Mouse (Mus musculus) midbrain, embryonic 11.5 days (tissue): ENCODE measurements at regions not wholly inside any gene's neighbourhood (a gene's known extent, or its start where the extent isn't known, plus 50 kb on each side); places are given as distances from the start of the nearest gene placed in this dataset.

Source experiments
- ATAC-seq: fragments of 200-750 bp; cut with Nextera tagmentation; 2 replicates; pipeline ENCODE4 v1.8.0; 2017; ENCODE audit warnings: moderate TSS enrichment, moderate library complexity; ENCODE audit not compliant: low FRiP score
- DNase-seq: peaks from one replicate; pipeline ENCODE4 v3.0.0; 2015; ENCODE audit warnings: low spot score; ENCODE audit errors: missing footprints
- H3K27ac ChIP-seq: fragments of 300-500 bp; sonication (generic); 2 replicates; pipeline ENCODE4 v1.5.1; 2014; ENCODE audit warnings: low read depth, low read length
- H3K27me3 ChIP-seq: fragments of 300-500 bp; sonication (generic); 2 replicates; pipeline ENCODE4 v1.6.1; 2014; ENCODE audit warnings: mild to moderate bottlenecking, low read length, moderate library complexity, mixed read lengths; ENCODE audit not compliant: control insufficient read depth, insufficient read depth
- H3K36me3 ChIP-seq: fragments of 300-500 bp; sonication (generic); 2 replicates; pipeline ENCODE4 v1.6.1; 2014; ENCODE audit warnings: mild to moderate bottlenecking, low read length, moderate library complexity, mixed read lengths; ENCODE audit not compliant: control insufficient read depth, insufficient read depth
- H3K4me1 ChIP-seq: fragments of 300-500 bp; sonication (generic); 2 replicates; pipeline ENCODE4 v1.6.1; 2014; ENCODE audit warnings: low read length; ENCODE audit not compliant: control insufficient read depth, insufficient read depth
- H3K4me2 ChIP-seq: fragments of 300-500 bp; sonication (generic); 2 replicates; pipeline ENCODE4 v1.6.1; 2014; ENCODE audit warnings: mild to moderate bottlenecking, moderate library complexity
- H3K4me3 ChIP-seq: fragments of 300-500 bp; sonication (generic); 2 replicates; pipeline ENCODE4 v1.5.1; 2014; ENCODE audit warnings: low read depth, low read length
- H3K9ac ChIP-seq: fragments of 300-500 bp; sonication (generic); 2 replicates; pipeline ENCODE4 v1.6.1; 2014; ENCODE audit warnings: low read length
- H3K9me3 ChIP-seq: fragments of 300-500 bp; sonication (generic); 2 replicates; pipeline ENCODE4 v1.6.1; 2016; ENCODE audit warnings: low read length; ENCODE audit not compliant: control insufficient read depth
- WGBS: fragments of 180-500 bp; shearing (Covaris S2); extraction: QIAGEN DNeasy Blood & Tissue Kit; methylation state at CpG from one replicate; pipeline ENCODE4 v1.1.7; 2014; 5-methylcytosine and 5-hydroxymethylcytosine counted together

GRCm38 (mm10) chr17:88329715-88330114 is 110.8 kb upstream of the Foxn2 start:
- no peak for DNase-seq
- no peak overlapping the region for H3K27ac ChIP-seq
- 77% methylated on average over 9 of the region's 9 CpGs for WGBS

GRCm38 (mm10) chr17:88330129-88330528 is 110.4 kb upstream of the Foxn2 start:
- peaks cover 53% of the 10 kb centered on the region for H3K27me3 ChIP-seq
- ATAC-seq: no peak
- no peak overlapping the region for H3K9ac ChIP-seq
- no peak overlapping the region for H3K27ac ChIP-seq
- H3K4me3 ChIP-seq: no peak overlapping the region
- no peaks in the 10 kb centered on the region; the same call in 1 of the 2 replicates for H3K9me3 ChIP-seq
- no peaks in the 10 kb centered on the region; the same call in 1 of the 2 replicates for H3K36me3 ChIP-seq
- H3K4me2 ChIP-seq: no peak overlapping the region
- DNase-seq: no peak
- H3K4me1 ChIP-seq: peaks cover 22% of the 10 kb centered on the region; the same call in 1 of the 2 replicates
- 86% methylated on average over 2 of the region's 2 CpGs for WGBS

More at GRCm38 (mm10) chr17:88329715-88330114, 110.8 kb upstream of the Foxn2 start:
- Histone ChIP-seq H3K36me3 (no peaks in the 10 kb centered on the region; the same call in 1 of the 2 replicates), H3K9me3 (no peaks in the 10 kb centered on the region; the same call in 1 of the 2 replicates), H3K4me2 (no peak overlapping the region), H3K4me3 (no peak overlapping the region), H3K4me1 (peaks cover 25% of the 10 kb centered on the region; the same call in 1 of the 2 replicates), H3K9ac (no peak overlapping the region), H3K27me3 (peaks cover 57% of the 10 kb centered on the region)
- no peak for ATAC-seq

- ATAC-seq: no peak
- Histone ChIP-seq H3K9ac (no peak overlapping the region), H3K4me2 (no peak overlapping the region), H3K9me3 (no peaks in the 10 kb centered on the region; the same call in 1 of the 2 replicates), H3K36me3 (no peaks in the 10 kb centered on the region; the same call in 1 of the 2 replicates), H3K4me1 (peaks cover 2% of the 10 kb centered on the region; the same call in 1 of the 2 replicates), H3K27me3 (peaks cover 34% of the 10 kb centered on the region), H3K4me3 (no peak overlapping the region), H3K27ac (no peak overlapping the region)
- WGBS: 41% methylated on average over 4 of the region's 4 CpGs
- no peak for DNase-seq
Observed at GRCm38 (mm10) chr17:88333816-88334215, 106.7 kb upstream of the Foxn2 start.

- no peak overlapping the region for H3K4me3 ChIP-seq
- H3K27me3 ChIP-seq: peaks cover 20% of the 10 kb centered on the region
- no peaks in the 10 kb centered on the region; the same call in 1 of the 2 replicates for H3K4me1 ChIP-seq
Observed at GRCm38 (mm10) chr17:88335271-88335670, 105.2 kb upstream of the Foxn2 start.

GRCm38 (mm10) chr17:88336140-88336769 is 104.3 kb upstream of the Foxn2 start:
- ATAC-seq: no peak
- Histone ChIP-seq H3K27ac (no peak overlapping the region), H3K9ac (no peak overlapping the region), H3K4me3 (no peak overlapping the region), H3K9me3 (no peaks in the 10 kb centered on the region; the same call in 1 of the 2 replicates), H3K27me3 (peaks cover 11% of the 10 kb centered on the region), H3K4me2 (no peak overlapping the region), H3K4me1 (no peaks in the 10 kb centered on the region; the same call in 1 of the 2 replicates), H3K36me3 (no peaks in the 10 kb centered on the region)
- no peak for DNase-seq
- WGBS: 79% methylated on average over 3 of the region's 3 CpGs

More at GRCm38 (mm10) chr17:88335271-88335670, 105.2 kb upstream of the Foxn2 start:
- Histone ChIP-seq H3K4me2 (no peak overlapping the region), H3K36me3 (no peaks in the 10 kb centered on the region), H3K27ac (no peak overlapping the region), H3K9me3 (no peaks in the 10 kb centered on the region; the same call in 1 of the 2 replicates), H3K9ac (no peak overlapping the region)
- no peak for DNase-seq
- no peak for ATAC-seq
- 85% methylated on average over 5 of the region's 5 CpGs for WGBS

- 86% methylated on average over 8 of the region's 8 CpGs for WGBS
- no peaks in the 10 kb centered on the region; the same call in 1 of the 2 replicates for H3K4me1 ChIP-seq
- no peaks in the 10 kb centered on the region for H3K36me3 ChIP-seq
- H3K9me3 ChIP-seq: no peaks in the 10 kb centered on the region
- peaks cover 5% of the 10 kb centered on the region for H3K27me3 ChIP-seq
- H3K27ac ChIP-seq: no peak overlapping the region
- ATAC-seq: no peak
- no peak overlapping the region for H3K4me3 ChIP-seq
- no peak overlapping the region for H3K9ac ChIP-seq
- no peak overlapping the region for H3K4me2 ChIP-seq
- no peak for DNase-seq
Observed at GRCm38 (mm10) chr17:88337649-88338404, 102.7 kb upstream of the Foxn2 start.

- 66% methylated on average over 5 of the region's 5 CpGs for WGBS
- Histone ChIP-seq H3K27me3 (no peaks in the 10 kb centered on the region; the same call in 1 of the 2 replicates), H3K36me3 (no peaks in the 10 kb centered on the region), H3K4me3 (no peak overlapping the region), H3K4me1 (no peaks in the 10 kb centered on the region), H3K9me3 (no peaks in the 10 kb centered on the region), H3K4me2 (no peak overlapping the region), H3K27ac (no peak overlapping the region), H3K9ac (no peak overlapping the region)
- DNase-seq (no peak), ATAC-seq (no peak)
Observed at GRCm38 (mm10) chr17:88341141-88341540, 99.4 kb upstream of the Foxn2 start.

- Histone ChIP-seq H3K36me3 (no peaks in the 10 kb centered on the region), H3K4me3 (no peak overlapping the region), H3K9ac (no peak overlapping the region), H3K4me2 (no peak overlapping the region), H3K9me3 (no peaks in the 10 kb centered on the region), H3K27ac (no peak overlapping the region), H3K4me1 (no peaks in the 10 kb centered on the region), H3K27me3 (no peaks in the 10 kb centered on the region)
- DNase-seq: no peak
- 80% methylated on average over 5 of the region's 5 CpGs for WGBS
- ATAC-seq: no peak
Observed at GRCm38 (mm10) chr17:88341599-88341998, 98.9 kb upstream of the Foxn2 start.
